Mouse (Mus musculus) CH12.LX (cell line): Measurements from ENCODE around the gene Sox2. TPM values are rescaled to one million over a fixed set of nuclear protein-coding genes. Genes with fewer than 3 reads are reported as not detected.

Source experiments
- DNase-seq: peaks from one replicate; pipeline ENCODE4 v3.0.0-alpha.2; 2013; ENCODE audit errors: extremely low read depth
- H3K27ac ChIP-seq: 2 replicates; pipeline ENCODE4 v1.5.1; 2012; ENCODE audit warnings: low read depth, mild to moderate bottlenecking, control low read depth, moderate library complexity; ENCODE audit not compliant: insufficient read depth
- H3K27me3 ChIP-seq: replicated peaks from 2 replicates; pipeline ENCODE3; 2012; ENCODE audit warnings: inconsistent platforms
- H3K36me3 ChIP-seq, 2 experiments: replicated peaks in 1 of 2; 2 replicates each; pipeline versions ENCODE3 to v1.6.1; 2012; ENCODE audit warnings: inconsistent platforms in 1 of 2, low read length in 1 of 2, mild to moderate bottlenecking in 1 of 2, mixed read lengths in 1 of 2, moderate library complexity in 1 of 2; ENCODE audit not compliant: control insufficient read depth in 1 of 2, insufficient read depth in 1 of 2
- H3K4me1 ChIP-seq, 2 experiments: 2 replicates each; pipeline ENCODE4 v1.6.1; 2012; ENCODE audit warnings: inconsistent platforms in 1 of 2, moderate library complexity in 1 of 2; ENCODE audit not compliant: insufficient read depth in 2 of 2, control insufficient read depth in 1 of 2
- H3K4me2 ChIP-seq: 2 replicates; pipeline ENCODE4 v1.6.1; 2012; ENCODE audit warnings: low read depth, mild to moderate bottlenecking, control low read depth; ENCODE audit not compliant: poor library complexity, insufficient read depth, severe bottlenecking
- H3K4me3 ChIP-seq, 3 experiments: fragments of 150-350 bp in 1 of 3; sonication (generic) in 1 of 3; replicated peaks in 1 of 3; 2 replicates each; pipeline versions ENCODE3 to v1.5.1; 2011 to 2012; ENCODE audit warnings: low read depth in 2 of 3, low read length in 2 of 3, mild to moderate bottlenecking in 2 of 3, moderate library complexity in 2 of 3, control low read depth in 1 of 3, improper control_type of control experiment in 1 of 3, inconsistent platforms in 1 of 3, mixed read lengths in 1 of 3; ENCODE audit not compliant: poor library complexity in 1 of 3
- H3K79me2 ChIP-seq: replicated peaks from 2 replicates; pipeline ENCODE4 v1.6.1; 2012; ENCODE audit warnings: mild to moderate bottlenecking, moderate library complexity; ENCODE audit not compliant: control insufficient read depth, poor library complexity, insufficient read depth, severe bottlenecking; ENCODE audit errors: extremely low read depth
- H3K9ac ChIP-seq: 2 replicates; pipeline ENCODE4 v1.6.1; 2012; ENCODE audit warnings: low read depth, mild to moderate bottlenecking, control low read depth, moderate library complexity; ENCODE audit not compliant: insufficient read depth
- H3K9me3 ChIP-seq: replicated peaks from 2 replicates; pipeline ENCODE3; 2012; ENCODE audit warnings: low read length, inconsistent platforms, mixed read lengths
- BHLHE40 ChIP-seq: IDR thresholded peaks from 2 replicates; pipeline ENCODE4 v1.6.1; 2011; ENCODE audit warnings: mild to moderate bottlenecking, low read depth, low read length, improper control_type of control experiment
- ELF1 ChIP-seq: IDR thresholded peaks from 2 replicates; pipeline ENCODE4 v1.6.1; 2014; ENCODE audit warnings: low read depth, mild to moderate bottlenecking, inconsistent platforms, low read length, improper control_type of control experiment
- ETS1 ChIP-seq: conservative IDR thresholded peaks from 2 replicates; pipeline ENCODE4 v1.6.1; 2012; ENCODE audit warnings: low read depth, mild to moderate bottlenecking, inconsistent platforms, low read length, improper control_type of control experiment, moderate library complexity
- GABPA ChIP-seq: IDR thresholded peaks from 2 replicates; pipeline ENCODE4 v1.6.1; 2012; ENCODE audit warnings: low read depth, low read length, improper control_type of control experiment, inconsistent platforms; ENCODE audit not compliant: insufficient replicate concordance
- IRF4 ChIP-seq: IDR thresholded peaks from 2 replicates; pipeline ENCODE4 v1.6.1; 2014; ENCODE audit warnings: low read depth, mild to moderate bottlenecking, inconsistent platforms, low read length, improper control_type of control experiment
- KAT2A ChIP-seq: IDR thresholded peaks from 2 replicates; pipeline ENCODE4 v1.6.1; 2012; ENCODE audit warnings: low read length, improper control_type of control experiment, inconsistent platforms; ENCODE audit not compliant: insufficient replicate concordance
- MYC ChIP-seq: IDR thresholded peaks from 2 replicates; pipeline ENCODE4 v1.6.1; 2011; ENCODE audit warnings: low read depth, mild to moderate bottlenecking, improper control_type of control experiment, low read length
- PAX5 ChIP-seq: IDR thresholded peaks from 2 replicates; pipeline ENCODE4 v1.6.1; 2012; ENCODE audit warnings: low read length, inconsistent platforms, mixed read lengths
- POLR2A ChIP-seq: IDR thresholded peaks from 2 replicates; pipeline ENCODE4 v1.6.1; 2011; ENCODE audit warnings: low read depth, mild to moderate bottlenecking, improper control_type of control experiment, low read length
- RAD21 ChIP-seq: IDR thresholded peaks from 2 replicates; pipeline ENCODE4 v1.6.1; 2011; ENCODE audit warnings: low read depth, mild to moderate bottlenecking, low read length, improper control_type of control experiment, moderate library complexity
- SMC3 ChIP-seq: IDR thresholded peaks from 2 replicates; pipeline ENCODE4 v1.6.1; 2011; ENCODE audit warnings: low read depth, low read length, improper control_type of control experiment
- TCF12 ChIP-seq: IDR thresholded peaks from 2 replicates; pipeline ENCODE4 v1.6.1; 2014; ENCODE audit warnings: low read depth, mild to moderate bottlenecking, inconsistent platforms, low read length, improper control_type of control experiment
- UBTF ChIP-seq: IDR thresholded peaks from 2 replicates; pipeline ENCODE4 v1.6.1; 2012; ENCODE audit warnings: low read depth, mild to moderate bottlenecking, inconsistent platforms, low read length, improper control_type of control experiment, moderate library complexity
- USF2 ChIP-seq: conservative IDR thresholded peaks from 2 replicates; pipeline ENCODE4 v1.6.1; 2011; ENCODE audit warnings: low read depth, low read length, improper control_type of control experiment
- ZKSCAN1 ChIP-seq: IDR thresholded peaks from 2 replicates; pipeline ENCODE4 v1.6.1; 2012; ENCODE audit warnings: low read depth, inconsistent platforms, low read length, improper control_type of control experiment, borderline replicate concordance
- dilution Hi-C: fragments of 300-500 bp; cut with MboI; formaldehyde crosslinking; loops from 2 replicates; pipeline ENCODE4 v1.14.3; 2020; ENCODE audit warnings: low sequenced_read_pairs; ENCODE audit not compliant: extremely low pct_unique_long_range_greater_than_20kb, extremely low pct_ligation_motif_present
- in situ Hi-C: fragments of 300-500 bp; cut with MboI; formaldehyde crosslinking; loops from 3 replicates; pipeline ENCODE4 v1.14.3; 2019; ENCODE audit warnings: low sequenced_read_pairs, low pct_ligation_motif_present, low pct_unique_long_range_greater_than_20kb, mixed read lengths
- polyA plus RNA-seq: library from polyadenylated mRNA; unstranded; fragments of >175 nt; gene quantifications from 2 replicates; pipeline ENCODE4 v1.2.1, GENCODE M21; 2012; ENCODE audit warnings: low read depth; ENCODE audit not compliant: insufficient read length
- total RNA-seq, 2 experiments: library from RNA; depleted of rRNA; stranded (reverse); fragments of 300-350 nt in 1 of 2; fragments of >200 nt in 1 of 2; gene quantifications; 2 replicates each; pipeline ENCODE4 v1.2.3; 2012 to 2014

Gene Sox2
- total and polyA plus RNA-seq, 3 experiments: not detected

DNA sequence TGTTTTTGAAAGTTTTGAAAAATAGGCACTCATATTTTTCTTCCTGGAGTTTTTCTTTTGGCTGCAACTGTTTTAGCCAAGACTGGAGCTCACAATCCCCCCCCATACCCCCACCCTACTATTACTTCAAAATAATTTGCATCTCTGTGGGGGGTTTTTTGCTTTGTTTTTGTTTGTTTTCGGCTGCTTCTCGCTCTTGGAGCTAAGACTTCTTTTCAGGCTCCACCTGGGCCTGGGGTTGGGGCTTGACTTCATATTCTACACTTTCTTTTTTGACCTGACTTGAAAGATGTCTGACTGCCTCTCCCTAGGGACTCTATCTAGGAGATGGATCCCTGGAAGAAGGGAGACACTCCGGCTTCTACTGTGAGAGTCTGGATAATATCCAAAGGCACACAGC, 5.9 kb downstream of the Sox2 start:
- Histone ChIP-seq H3K79me2 (no peaks in the 10 kb centered on the region), H3K4me1 (no peaks in the 10 kb centered on the region), H3K4me3 (no peak overlapping the region), H3K27ac (no peak overlapping the region), H3K36me3 (no peaks in the 10 kb centered on the region), H3K9ac (no peak overlapping the region), H3K4me2 (no peak overlapping the region), H3K27me3 (no peaks in the 10 kb centered on the region)
- dilution Hi-C loops (no loop called here), in situ Hi-C loops (no loop called here)
- TF ChIP-seq RAD21 (no peak), ELF1 (no peak), PAX5 (no peak)
- TF ChIP-seq, all 38 proteins: peak for 0
- no peak for DNase-seq
- peaks cover 58% of the 10 kb centered on the region for H3K9me3 ChIP-seq

DNA sequence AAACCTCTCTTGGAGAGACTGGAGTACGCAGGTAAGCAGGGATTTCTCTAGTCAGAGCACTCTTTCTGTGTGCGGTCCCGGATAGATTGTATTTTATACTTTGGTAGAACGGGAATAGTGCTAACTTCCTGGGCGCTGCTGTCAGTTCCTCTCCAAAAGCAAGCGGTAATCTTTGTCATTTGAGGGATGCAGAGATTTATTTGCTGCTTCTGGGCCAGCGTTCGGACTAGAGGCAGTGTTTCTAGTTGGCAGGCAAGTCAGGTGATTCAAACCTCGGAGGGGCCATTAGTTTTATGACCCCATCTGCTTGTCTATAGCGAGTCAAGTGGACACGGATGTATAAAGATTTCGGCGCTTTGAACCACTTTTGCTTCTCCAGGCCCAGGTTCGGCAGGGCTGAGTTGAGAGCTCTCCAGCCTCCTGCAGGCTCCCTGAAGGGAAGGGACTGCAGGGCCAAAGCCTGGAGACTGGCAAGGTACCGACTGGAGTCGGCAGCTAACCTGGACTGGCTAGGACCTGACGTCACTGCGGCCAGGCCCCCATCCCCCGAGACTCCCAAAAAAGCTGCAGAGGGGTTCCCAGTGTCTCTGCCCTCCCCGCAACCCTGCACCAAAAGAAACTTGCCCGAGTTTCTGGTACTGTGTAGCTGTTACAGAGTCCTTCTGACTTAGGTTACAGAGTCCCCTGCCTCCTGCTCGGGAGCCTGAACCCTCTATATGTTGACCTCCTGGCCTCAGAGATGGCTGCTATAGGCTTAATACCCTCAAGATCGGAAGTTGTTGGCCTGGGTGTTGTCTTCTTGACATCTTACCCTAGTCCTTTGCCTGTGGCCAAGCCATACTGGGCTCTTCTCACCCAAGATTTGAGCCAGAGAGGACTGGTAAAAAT, 6.9 kb downstream of the Sox2 start:
- Histone ChIP-seq H3K36me3 (no peaks in the 10 kb centered on the region), H3K27me3 (no peaks in the 10 kb centered on the region), H3K4me2 (no peak overlapping the region), H3K79me2 (no peaks in the 10 kb centered on the region)
- dilution Hi-C loops: no loop called here
- in situ Hi-C loops: no loop called here
- TF ChIP-seq PAX5 (no peak), ZKSCAN1 (no peak), ETS1 (no peak), KAT2A (no peak), SMC3 (no peak), POLR2A (no peak), RAD21 (no peak), BHLHE40 (no peak), USF2 (no peak), GABPA (no peak), MYC (no peak), IRF4 (no peak), UBTF (no peak), TCF12 (no peak)
- TF ChIP-seq, all 38 proteins: peak for 0
- Histone ChIP-seq H3K4me3 (no peak overlapping the region), H3K27ac (no peak overlapping the region), H3K9me3 (peaks cover 62% of the 10 kb centered on the region), H3K4me1 (no peaks in the 10 kb centered on the region), H3K9ac (no peak overlapping the region)
- no peak for DNase-seq
